Mouse (Mus musculus): ENCODE measurements around the gene Mgat4e.

The Mgat4e gene

GRCm38 (mm10) chr1:134513876-134514590, 35.4 kb downstream of the Mgat4e start:
- DNase-seq (ENCODE audit: low spot score in 2 of 2), result no peak

- no peak for DNase-seq (ENCODE audit: low spot score in 2 of 2)
These were observed 36.1 kb downstream of the Mgat4e start for GRCm38 (mm10) chr1:134513312-134513860.

DNA sequence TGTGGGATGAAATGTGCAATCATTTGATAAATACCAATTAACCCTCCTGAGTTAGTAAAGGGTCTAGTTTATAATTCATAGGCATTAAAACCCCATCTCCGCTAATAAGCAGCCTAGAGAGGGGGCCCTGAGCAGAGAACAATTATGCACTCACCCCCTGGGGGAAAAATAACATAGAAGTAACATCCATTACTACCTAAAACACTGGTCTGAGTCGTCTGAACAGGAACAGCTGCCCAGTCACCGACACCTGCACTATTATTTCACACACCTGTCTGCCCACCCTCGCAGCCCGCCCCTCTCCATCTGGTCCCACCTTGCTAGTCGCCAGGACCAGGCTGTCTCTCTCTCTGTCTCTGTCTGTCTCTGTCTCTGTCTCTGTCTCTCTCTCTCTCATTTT, 36.9 kb downstream of the Mgat4e start:
- DNase-seq (ENCODE audit: low spot score in 2 of 2), result no peak

DNA sequence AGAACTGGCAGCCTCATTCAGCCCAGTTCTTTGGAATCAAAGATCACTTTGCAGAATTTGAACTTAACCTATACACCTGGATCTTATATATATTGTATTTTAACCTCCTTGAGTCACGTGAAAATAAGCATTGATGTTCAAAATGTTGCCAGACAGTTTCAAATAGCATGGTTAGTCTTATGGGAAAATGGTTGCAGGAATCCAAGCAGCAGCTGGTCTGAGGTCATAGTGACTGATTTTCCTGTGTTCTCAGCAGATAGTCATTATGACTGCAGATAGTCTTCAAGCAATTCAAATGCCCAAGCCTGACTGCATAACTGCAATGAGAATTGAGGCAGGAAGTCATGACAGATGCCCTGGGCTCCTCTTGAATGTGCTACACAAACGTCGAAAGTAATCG, 37.3 kb downstream of the Mgat4e start:
- no peak for DNase-seq (ENCODE audit: low spot score in 2 of 2)

DNA sequence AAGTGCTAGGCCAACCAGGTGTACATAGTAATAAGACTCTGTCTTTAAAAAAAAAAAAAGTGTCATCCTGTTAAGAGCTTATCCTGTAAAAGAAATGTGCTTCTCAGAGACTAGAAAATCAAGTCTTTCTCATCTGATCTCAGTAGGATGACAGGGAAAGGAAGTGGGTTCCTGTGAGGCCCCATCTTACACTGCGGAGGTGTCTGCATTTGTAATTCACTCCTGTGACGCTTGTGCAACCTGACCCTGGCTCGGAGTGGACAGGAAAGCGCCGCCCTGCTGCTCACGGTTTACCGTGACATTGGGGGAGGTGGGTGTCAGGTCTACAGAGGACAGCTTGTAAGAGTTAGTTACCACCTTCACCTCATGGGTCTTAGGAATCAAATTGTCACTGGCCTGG, 39.5 kb downstream of the Mgat4e start:
- no peak for DNase-seq (ENCODE audit: low spot score in 2 of 2)

- DNase-seq (ENCODE audit: low spot score in 2 of 2), result no peak
These were observed 43.3 kb downstream of the Mgat4e start for GRCm38 (mm10) chr1:134506201-134506600.

- no peak for DNase-seq (ENCODE audit: low spot score in 2 of 2)
These were observed 48.6 kb downstream of the Mgat4e start for GRCm38 (mm10) chr1:134500916-134501315.

DNA sequence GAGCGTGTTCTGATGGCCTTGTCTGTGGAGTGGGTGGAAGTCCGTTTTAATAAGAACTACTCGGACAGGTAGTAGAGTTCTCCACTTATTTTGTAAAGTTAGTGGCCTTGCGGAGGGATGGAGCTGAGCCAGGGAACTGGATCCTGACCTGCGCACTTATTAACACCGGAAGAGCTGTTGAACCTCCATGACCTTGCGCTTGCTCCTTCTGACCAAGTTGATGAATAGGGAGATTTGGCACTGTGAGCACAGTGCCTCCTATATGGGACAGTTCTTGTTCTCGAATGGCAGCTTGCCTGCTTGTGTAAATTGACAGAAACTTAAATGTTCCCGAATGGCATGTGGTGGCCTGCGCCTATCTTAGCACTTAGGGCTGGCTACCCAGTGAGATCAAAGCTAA, 53.5 kb downstream of the Mgat4e start:
- DNase-seq (ENCODE audit: low spot score in 2 of 2), result no peak

DNA sequence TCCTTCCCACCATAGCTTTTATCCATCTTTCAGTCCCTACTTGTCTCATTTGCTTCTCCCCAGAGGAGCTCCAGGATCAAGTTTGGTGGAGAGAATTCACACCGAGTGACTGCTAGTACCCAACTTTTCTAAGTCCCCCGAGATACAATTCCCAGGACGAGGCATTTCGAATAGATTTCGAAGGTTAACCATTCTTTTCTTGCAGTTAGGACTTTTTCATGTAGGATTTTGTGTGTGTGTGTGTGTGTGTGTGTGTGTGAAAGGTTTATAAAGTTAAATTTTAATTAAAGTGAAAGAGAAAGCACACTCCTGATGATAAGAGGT, 54.3 kb downstream of the Mgat4e start:
- no peak for DNase-seq (ENCODE audit: low spot score in 2 of 2)

- peak; percentile 99 for DNase-seq (ENCODE audit: low spot score in 2 of 2)
These were observed 54.9 kb downstream of the Mgat4e start, which contains the start of gene Rabif for GRCm38 (mm10) chr1:134494428-134495215. Gene Rabif, plus strand, starts transcription at chr1:134494648.

DNA sequence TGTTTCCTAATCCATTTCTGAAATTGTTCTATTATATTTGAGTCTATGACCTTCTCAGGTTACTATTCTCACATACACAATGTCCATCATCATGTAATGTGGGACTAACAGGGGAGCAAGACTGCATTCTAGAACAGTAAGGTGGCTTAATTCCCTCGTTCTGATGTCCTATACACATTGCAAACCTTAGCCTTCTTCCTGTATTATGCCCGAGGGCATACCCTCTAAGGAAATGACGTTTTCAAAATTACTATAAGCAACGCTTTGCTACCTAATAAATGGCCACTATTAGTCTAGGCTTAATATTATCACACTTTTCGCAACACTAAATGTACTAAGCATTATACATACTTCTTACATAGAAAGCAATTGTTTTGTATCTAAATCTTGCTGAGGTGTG, 55.5 kb downstream of the Mgat4e start:
- DNase-seq (ENCODE audit: low spot score in 2 of 2), result no peak

GRCm38 (mm10) chr1:134493496-134493895, 56.0 kb downstream of the Mgat4e start:
- DNase-seq (ENCODE audit: low spot score in 2 of 2), result no peak

DNA sequence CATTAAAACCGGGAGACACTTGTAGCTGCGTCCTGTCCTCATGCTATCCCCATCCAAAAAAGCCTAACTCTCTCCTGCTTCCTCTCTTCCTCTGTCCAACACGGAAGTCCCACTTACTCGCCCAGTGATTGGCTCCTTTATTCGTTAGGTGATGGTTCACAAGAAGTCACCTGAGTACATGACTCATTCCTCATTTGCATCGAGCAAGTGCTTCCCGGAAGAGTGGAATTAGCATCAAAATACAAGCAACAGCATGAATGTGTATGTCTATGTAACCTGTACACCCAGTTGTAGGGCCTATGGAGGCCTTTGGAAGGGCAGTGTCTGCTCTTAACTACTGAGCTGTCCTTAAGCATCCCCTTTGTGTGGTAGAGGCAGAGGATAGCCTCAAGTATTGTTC, 57.2 kb downstream of the Mgat4e start:
- no peak for DNase-seq (ENCODE audit: low spot score in 2 of 2)
